Mouse (Mus musculus): ENCODE measurements at regions not wholly inside any gene's neighbourhood (a gene's known extent, or its start where the extent isn't known, plus 50 kb on each side); places are given as distances from the start of the nearest gene placed in this dataset.

GRCm38 (mm10) chr16:19894435-19894994 lies 88.3 kb downstream of the Klhl6 start:
- TF ChIP-seq CHD2 (IDR thresholded peaks at IDR 0.05; ENCODE audit: low read length) (no peak), POLR2A (IDR thresholded peaks at IDR 0.05; ENCODE audit: low read depth, low read length) (peak; percentile 33), MAZ (IDR thresholded peaks at IDR 0.05; ENCODE audit: low read depth, low read length) (no peak), CTCF (conservative IDR thresholded peaks at IDR 0.05 in 1 of 2, IDR thresholded peaks at IDR 0.05 in 1 of 2; ENCODE audit: low read depth in 2 of 2, low read length in 2 of 2) (no peak), ETS1 (conservative IDR thresholded peaks at IDR 0.05; ENCODE audit: low read depth, low read length) (no peak), HCFC1 (IDR thresholded peaks at IDR 0.05; ENCODE audit: low read depth, low read length) (no peak), NELFE (IDR thresholded peaks at IDR 0.05; ENCODE audit: low read depth, low read length) (no peak), MAX (IDR thresholded peaks at IDR 0.05; ENCODE audit: low read length) (no peak), E2F4 (IDR thresholded peaks at IDR 0.05; ENCODE audit: insufficient replicate concordance, low read depth, low read length) (no peak), EP300 (IDR thresholded peaks at IDR 0.05; ENCODE audit: low read length) (no peak), NRF1 (IDR thresholded peaks at IDR 0.05; ENCODE audit: low read depth, low read length) (no peak), POLR2AphosphoS2 (IDR thresholded peaks at IDR 0.05; ENCODE audit: low read depth, low read length) (no peak)
